Mouse (Mus musculus): ENCODE measurements at regions not wholly inside any gene's neighbourhood (a gene's known extent, or its start where the extent isn't known, plus 50 kb on each side); places are given as distances from the start of the nearest gene placed in this dataset.

DNA sequence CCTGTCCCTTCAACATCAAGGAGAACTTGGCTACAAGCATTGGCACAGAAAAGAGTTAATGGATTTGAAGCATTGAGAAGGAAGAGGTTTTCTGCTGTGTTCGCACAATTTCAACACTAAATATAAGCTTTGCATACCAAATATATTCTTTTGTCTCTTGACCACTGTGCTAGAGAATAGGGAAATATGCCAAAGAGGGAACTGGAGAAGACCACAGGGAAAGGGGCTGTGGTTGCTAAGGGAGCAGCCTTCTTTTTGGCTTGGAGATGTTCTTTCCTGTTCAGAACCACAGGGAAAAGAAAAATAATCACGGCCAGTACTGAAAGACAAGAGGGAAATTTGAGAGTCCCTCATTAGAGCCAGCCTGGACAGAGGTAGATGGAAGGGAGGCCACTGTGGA, 352.8 kb downstream of the Kctd12 start:
- Histone ChIP-seq H3K4me3 (no peak overlapping the region), H3K27me3 (ENCODE audit: control insufficient read depth, insufficient read depth, insufficient read length) (no peaks in the 10 kb centered on the region), H3K79me2 (ENCODE audit: control insufficient read depth, insufficient read depth) (no peaks in the 10 kb centered on the region), H3K4me2 (ENCODE audit: low read depth) (no peak overlapping the region), H3ac (ENCODE audit: control insufficient read depth, insufficient read length) (no peak overlapping the region), H3K36me3 (ENCODE audit: control insufficient read depth, insufficient read depth) (no peaks in the 10 kb centered on the region)
- TF ChIP-seq USF1 (IDR thresholded peaks at IDR 0.05; ENCODE audit: low read depth) (no peak), CEBPB (IDR thresholded peaks at IDR 0.05; ENCODE audit: insufficient read depth, poor library complexity, severe bottlenecking) (no peak), POLR2AphosphoS2 (IDR thresholded peaks at IDR 0.05; ENCODE audit: insufficient read length, low read depth) (no peak), MYOG (IDR thresholded peaks at IDR 0.05; ENCODE audit: control insufficient read depth in 1 of 3, insufficient read depth in 1 of 3, insufficient read length in 2 of 3, low read depth in 2 of 3) (no peak), TCF3 (IDR thresholded peaks at IDR 0.05; ENCODE audit: insufficient read length, low read depth) (no peak), SRF (IDR thresholded peaks at IDR 0.05; ENCODE audit: control insufficient read depth, insufficient read length, low read depth) (no peak), REST (IDR thresholded peaks at IDR 0.05; ENCODE audit: insufficient read depth, insufficient read length) (no peak), TCF12 (IDR thresholded peaks at IDR 0.05; ENCODE audit: insufficient read depth, poor library complexity, severe bottlenecking) (no peak), MAX (IDR thresholded peaks at IDR 0.05; ENCODE audit: low read depth) (no peak), POLR2A (IDR thresholded peaks at IDR 0.05; ENCODE audit: insufficient read length, low read depth) (no peak), E2F4 (IDR thresholded peaks at IDR 0.05; ENCODE audit: insufficient read depth) (no peak), MYOD1 (IDR thresholded peaks at IDR 0.05; ENCODE audit: control insufficient read depth in 1 of 3, insufficient read length in 2 of 3, low read depth in 2 of 3) (no peak)

GRCm38 (mm10) chr14:102621546-102621945, 360.9 kb downstream of the Kctd12 start:
- Histone ChIP-seq H3K27me3 (ENCODE audit: control insufficient read depth, insufficient read depth, insufficient read length) (no peaks in the 10 kb centered on the region), H3K36me3 (ENCODE audit: control insufficient read depth, insufficient read depth) (no peaks in the 10 kb centered on the region), H3K79me2 (ENCODE audit: control insufficient read depth, insufficient read depth) (no peaks in the 10 kb centered on the region), H3K4me2 (ENCODE audit: low read depth) (no peak overlapping the region), H3ac (ENCODE audit: control insufficient read depth, insufficient read length) (no peak overlapping the region), H3K4me3 (no peak overlapping the region)
- TF ChIP-seq MYOG (IDR thresholded peaks at IDR 0.05; ENCODE audit: control insufficient read depth in 1 of 3, insufficient read depth in 1 of 3, insufficient read length in 2 of 3, low read depth in 2 of 3) (no peak), MAX (IDR thresholded peaks at IDR 0.05; ENCODE audit: low read depth) (no peak), E2F4 (IDR thresholded peaks at IDR 0.05; ENCODE audit: insufficient read depth) (no peak), MYOD1 (IDR thresholded peaks at IDR 0.05; ENCODE audit: control insufficient read depth in 1 of 3, insufficient read length in 2 of 3, low read depth in 2 of 3) (no peak), POLR2A (IDR thresholded peaks at IDR 0.05; ENCODE audit: insufficient read length, low read depth) (no peak), USF1 (IDR thresholded peaks at IDR 0.05; ENCODE audit: low read depth) (no peak)

- H3K79me2 ChIP-seq (ENCODE audit: control insufficient read depth, insufficient read depth): no peaks in the 10 kb centered on the region
- no peak overlapping the region for H3ac ChIP-seq (ENCODE audit: control insufficient read depth, insufficient read length)
- H3K4me2 ChIP-seq (ENCODE audit: low read depth): no peak overlapping the region
- no peaks in the 10 kb centered on the region for H3K27me3 ChIP-seq (ENCODE audit: control insufficient read depth, insufficient read depth, insufficient read length)
- TF ChIP-seq USF1 (IDR thresholded peaks at IDR 0.05; ENCODE audit: low read depth): no peak
- TF ChIP-seq CEBPB (IDR thresholded peaks at IDR 0.05; ENCODE audit: insufficient read depth, poor library complexity, severe bottlenecking): no peak
- TF ChIP-seq REST (IDR thresholded peaks at IDR 0.05; ENCODE audit: insufficient read depth, insufficient read length): no peak
- no peak for TF ChIP-seq MAX (IDR thresholded peaks at IDR 0.05; ENCODE audit: low read depth)
- TF ChIP-seq E2F4 (IDR thresholded peaks at IDR 0.05; ENCODE audit: insufficient read depth): no peak
- TF ChIP-seq MYOD1 (IDR thresholded peaks at IDR 0.05; ENCODE audit: control insufficient read depth in 1 of 3, insufficient read length in 2 of 3, low read depth in 2 of 3): no peak
- no peak for TF ChIP-seq SRF (IDR thresholded peaks at IDR 0.05; ENCODE audit: control insufficient read depth, insufficient read length, low read depth)
- TF ChIP-seq POLR2AphosphoS2 (IDR thresholded peaks at IDR 0.05; ENCODE audit: insufficient read length, low read depth): no peak
- no peak for TF ChIP-seq POLR2A (IDR thresholded peaks at IDR 0.05; ENCODE audit: insufficient read length, low read depth)
- TF ChIP-seq MYOG (IDR thresholded peaks at IDR 0.05; ENCODE audit: control insufficient read depth in 1 of 3, insufficient read depth in 1 of 3, insufficient read length in 2 of 3, low read depth in 2 of 3): no peak
- no peak for TF ChIP-seq TCF12 (IDR thresholded peaks at IDR 0.05; ENCODE audit: insufficient read depth, poor library complexity, severe bottlenecking)
- TF ChIP-seq TCF3 (IDR thresholded peaks at IDR 0.05; ENCODE audit: insufficient read length, low read depth): no peak
- H3K36me3 ChIP-seq (ENCODE audit: control insufficient read depth, insufficient read depth): no peaks in the 10 kb centered on the region
- no peak overlapping the region for H3K4me3 ChIP-seq
These were observed 363.4 kb downstream of the Kctd12 start for GRCm38 (mm10) chr14:102619056-102619455.

- TF ChIP-seq MAX (IDR thresholded peaks at IDR 0.05; ENCODE audit: low read depth) (no peak), SRF (IDR thresholded peaks at IDR 0.05; ENCODE audit: control insufficient read depth, insufficient read length, low read depth) (no peak), TCF3 (IDR thresholded peaks at IDR 0.05; ENCODE audit: insufficient read length, low read depth) (no peak), USF1 (IDR thresholded peaks at IDR 0.05; ENCODE audit: low read depth) (no peak)
- Histone ChIP-seq H3K4me2 (ENCODE audit: low read depth) (peak overlapping the region; percentile 6), H3K4me3 (no peak overlapping the region), H3K36me3 (ENCODE audit: control insufficient read depth, insufficient read depth) (no peaks in the 10 kb centered on the region), H3ac (ENCODE audit: control insufficient read depth, insufficient read length) (no peak overlapping the region), H3K79me2 (ENCODE audit: control insufficient read depth, insufficient read depth) (no peaks in the 10 kb centered on the region), H3K27me3 (ENCODE audit: control insufficient read depth, insufficient read depth, insufficient read length) (no peaks in the 10 kb centered on the region)
These were observed 366.7 kb downstream of the Kctd12 start for GRCm38 (mm10) chr14:102615588-102616309.

- no peak overlapping the region for H3K4me3 ChIP-seq
- no peaks in the 10 kb centered on the region for H3K36me3 ChIP-seq (ENCODE audit: control insufficient read depth, insufficient read depth)
- H3ac ChIP-seq (ENCODE audit: control insufficient read depth, insufficient read length): no peak overlapping the region
- no peaks in the 10 kb centered on the region for H3K27me3 ChIP-seq (ENCODE audit: control insufficient read depth, insufficient read depth, insufficient read length)
- no peak overlapping the region for H3K4me2 ChIP-seq (ENCODE audit: low read depth)
- TF ChIP-seq SRF (IDR thresholded peaks at IDR 0.05; ENCODE audit: control insufficient read depth, insufficient read length, low read depth) (no peak), MAX (IDR thresholded peaks at IDR 0.05; ENCODE audit: low read depth) (no peak), USF1 (IDR thresholded peaks at IDR 0.05; ENCODE audit: low read depth) (no peak), MYOG (IDR thresholded peaks at IDR 0.05; ENCODE audit: control insufficient read depth in 1 of 3, insufficient read depth in 1 of 3, insufficient read length in 2 of 3, low read depth in 2 of 3) (no peak), POLR2AphosphoS2 (IDR thresholded peaks at IDR 0.05; ENCODE audit: insufficient read length, low read depth) (no peak), POLR2A (IDR thresholded peaks at IDR 0.05; ENCODE audit: insufficient read length, low read depth) (no peak), TCF3 (IDR thresholded peaks at IDR 0.05; ENCODE audit: insufficient read length, low read depth) (no peak), CEBPB (IDR thresholded peaks at IDR 0.05; ENCODE audit: insufficient read depth, poor library complexity, severe bottlenecking) (no peak), REST (IDR thresholded peaks at IDR 0.05; ENCODE audit: insufficient read depth, insufficient read length) (no peak), TCF12 (IDR thresholded peaks at IDR 0.05; ENCODE audit: insufficient read depth, poor library complexity, severe bottlenecking) (no peak), E2F4 (IDR thresholded peaks at IDR 0.05; ENCODE audit: insufficient read depth) (no peak), MYOD1 (IDR thresholded peaks at IDR 0.05; ENCODE audit: control insufficient read depth in 1 of 3, insufficient read length in 2 of 3, low read depth in 2 of 3) (no peak)
- no peaks in the 10 kb centered on the region for H3K79me2 ChIP-seq (ENCODE audit: control insufficient read depth, insufficient read depth)
These were observed 376.4 kb downstream of the Kctd12 start for GRCm38 (mm10) chr14:102606055-102606454.

Data from myocyte (in vitro differentiated cells).